Mouse (Mus musculus): ENCODE measurements around the gene Fam163a.

- no peak for TF ChIP-seq CTCF (IDR thresholded peaks at IDR 0.05; ENCODE audit: control insufficient read depth, insufficient read depth, insufficient replicate concordance, low read depth, low read length)
- TF ChIP-seq POLR2A (IDR thresholded peaks at IDR 0.05; ENCODE audit: control insufficient read depth, low read depth, low read length) = no peak
These were observed 13.7 kb upstream of the Fam163a start for GRCm38 (mm10) chr1:156218573-156218972.
